In the genomic region with DNA sequence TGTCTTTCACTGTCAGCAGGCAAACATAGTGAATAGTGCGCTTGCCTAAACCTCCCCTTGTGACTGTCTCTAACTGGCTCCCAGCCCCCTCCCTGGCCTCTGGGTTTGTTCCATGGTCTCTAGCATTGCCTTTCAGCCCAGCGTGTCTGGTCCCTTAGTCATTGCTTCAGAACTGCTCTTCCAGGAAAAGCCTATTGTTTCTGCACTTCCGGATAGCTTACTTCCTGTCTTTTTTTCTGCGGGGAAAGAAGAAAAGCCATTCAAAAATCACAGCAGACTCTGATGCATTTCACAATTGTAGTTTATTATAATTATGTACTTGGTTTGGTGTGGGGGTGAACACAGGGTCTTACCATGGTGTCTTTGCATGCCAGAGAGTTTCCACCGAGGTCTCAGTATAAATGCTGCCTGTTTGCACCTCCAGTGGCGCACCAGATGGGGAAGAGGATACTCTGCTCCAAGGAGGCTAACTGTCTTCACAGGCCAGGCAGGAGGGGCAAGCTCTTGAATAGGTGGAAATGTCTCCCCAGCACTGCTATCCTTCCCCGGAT, we compare ENCODE assay signal across 11 mouse cellular contexts. TPM values are rescaled to one million over a fixed set of nuclear protein-coding genes. Genes with fewer than 3 reads are reported as not detected.
DNase-seq lines count a peak whose midpoint lies in the region; ATAC-seq and TF ChIP-seq lines count a peak whose summit lies in the region.
"Had no signal": no experiment of that assay in that cellular context is flagged by ENCODE, and none has a peak within 500 bp of the region (broad histone marks: within the 10 kb centered on the region; RNA-seq: fewer than 3 reads in every experiment).

No protein-coding gene starts in this region.

- H3K9me3 ChIP-seq in lung, embryonic 16.5 days (ENCODE audit: control insufficient read depth, low read length), result no peaks in the 10 kb centered on the region
- H3K9me3 ChIP-seq in hindbrain, embryonic 10.5 days, result no peaks in the 10 kb centered on the region

- H3K4me3 ChIP-seq in gastrocnemius, adult 2 months, result no peak overlapping the region
- H3K4me3 ChIP-seq in heart, adult 2 months, result peak overlapping the region; percentile 13; the same call in 1 of the 2 replicates
- no peak overlapping the region for H3K4me3 ChIP-seq in lung, embryonic 16.5 days (ENCODE audit: low read length)
- no peak overlapping the region for H3K4me3 ChIP-seq in hindbrain, embryonic 10.5 days

- TF ChIP-seq CTCF in gastrocnemius, adult 2 months (IDR thresholded peaks at IDR 0.05), result no peak
- no peak for TF ChIP-seq CTCF in heart, adult 2 months (IDR thresholded peaks at IDR 0.05)

- intact Hi-C loops in gastrocnemius, adult 2 months (cut with DNase I), result loop anchor here (1.0 kb wide), 1 partner anchor 37 kb away; no protein-coding TSS in a partner anchor
- intact Hi-C loops in heart, adult 2 months (cut with DNase I), result loop anchor here (2.0 kb wide), 1 partner anchor 35 kb away; the partner anchor contains the start of gene Kdr

- ATAC-seq in lung, embryonic 16.5 days (ENCODE audit: low read depth), result peak; percentile 89

- peaks cover 2% of the 10 kb centered on the region; the same call in 1 of the 2 replicates for H3K36me3 ChIP-seq in heart, adult 2 months (ENCODE audit: control insufficient read depth, insufficient read depth, low read length)
- no peaks in the 10 kb centered on the region for H3K36me3 ChIP-seq in lung, embryonic 16.5 days (ENCODE audit: control insufficient read depth, insufficient read depth, low read length)
- H3K36me3 ChIP-seq in hindbrain, embryonic 10.5 days, result no peaks in the 10 kb centered on the region

- H3K4me2 ChIP-seq in lung, embryonic 16.5 days (ENCODE audit: low read depth, low read length), result no peak overlapping the region

- H3K4me1 ChIP-seq in heart, adult 2 months (ENCODE audit: control insufficient read depth, insufficient read depth, low read length), result peaks cover 12% of the 10 kb centered on the region
- H3K4me1 ChIP-seq in lung, embryonic 16.5 days (replicated peaks; ENCODE audit: control insufficient read depth, insufficient read depth, low read length), result no peaks in the 10 kb centered on the region
- no peaks in the 10 kb centered on the region; the same call in 1 of the 2 replicates for H3K4me1 ChIP-seq in hindbrain, embryonic 10.5 days (replicated peaks)

- H3K9ac ChIP-seq in heart, adult 2 months (ENCODE audit: low read depth, low read length), result no peak overlapping the region
- H3K9ac ChIP-seq in lung, embryonic 16.5 days (ENCODE audit: low read length), result no peak overlapping the region

- no peaks in the 10 kb centered on the region for H3K79me2 ChIP-seq in heart, adult 2 months (replicated peaks; ENCODE audit: control insufficient read depth, insufficient read depth, low read length)

- peak; percentile 32 for DNase-seq in gastrocnemius, adult 2 months
- no peak for DNase-seq in gastrocnemius, postnatal 25 days
- peak; percentile 58 to 70 for DNase-seq in heart, adult 2 months
- DNase-seq in kidney, adult 18-20 months, result peak; percentile 42
- no peak for DNase-seq in hindbrain, embryonic 10.5 days (ENCODE audit: low spot score)
- no peak for DNase-seq in layer of hippocampus, adult 9-10 months (ENCODE audit: low spot score)
- DNase-seq in testis, postnatal 10 days (ENCODE audit: low spot score), result no peak
- DNase-seq: cerebellum, postnatal 36 days; layer of hippocampus, adult 9-11 months; right cerebral cortex, adult 18-20 months had no signal

- H3K27ac ChIP-seq in gastrocnemius, adult 2 months, result peak overlapping the region; percentile 76
- peak overlapping the region; percentile 83 for H3K27ac ChIP-seq in heart, adult 2 months
- peak overlapping the region; percentile 50 for H3K27ac ChIP-seq in lung, embryonic 16.5 days (ENCODE audit: low read length)
- H3K27ac ChIP-seq in hindbrain, embryonic 10.5 days, result no peak overlapping the region; the same call in 1 of the 2 replicates

- 40% methylated on average over 7 of the region's 7 CpGs for WGBS in heart, adult 2 months
- WGBS in lung, embryonic 16.5 days, result 58% methylated on average over 7 of the region's 7 CpGs
- WGBS in hindbrain, embryonic 10.5 days, result 72% methylated on average over 7 of the region's 7 CpGs

- 0 out of 2 replicates have a peak, but pooled peaks have one; percentile 49 for TF ChIP-seq EP300 in heart, adult 2 months (IDR thresholded peaks at IDR 0.05; ENCODE audit: insufficient read depth, low read depth, low read length)

- no peak for TF ChIP-seq POLR2A in heart, adult 2 months (IDR thresholded peaks at IDR 0.05; ENCODE audit: insufficient read depth, low read depth, low read length)

- H3K27me3 ChIP-seq in heart, adult 2 months (ENCODE audit: control insufficient read depth, insufficient read depth, low read length), result no peaks in the 10 kb centered on the region
- H3K27me3 ChIP-seq in lung, embryonic 16.5 days (ENCODE audit: control insufficient read depth, insufficient read depth, low read depth, low read length), result no peaks in the 10 kb centered on the region
- no peaks in the 10 kb centered on the region for H3K27me3 ChIP-seq in hindbrain, embryonic 10.5 days (ENCODE audit: insufficient read depth, poor library complexity, severe bottlenecking)

RNA-seq across cellular contexts. Expression of gene Kdr, which starts 35.7 kb away (rescaled TPM):
- 10 to 100 TPM; 11.8 to 16.9 TPM for total RNA-seq in gastrocnemius, adult 2 months (2021)
- total RNA-seq in gastrocnemius, postnatal 25 days (2021), result 10 to 100 TPM; 13.7 to 19.4 TPM
- 10 to 100 TPM; 70.7 to 78.2 TPM for total RNA-seq in heart, adult 2 months (2021)
- 38.3 and 73.9 TPM in 2 replicates for polyA plus RNA-seq in heart, adult 2 months (2012; rRNA removed)
- polyA plus RNA-seq in lung, embryonic 16.5 days (2015; fragmentation: Nextera tagmentation; extraction: Ambion mirVana), result 65.0 and 69.4 TPM in 2 replicates
- 25.8 and 26.3 TPM in 2 replicates for polyA plus RNA-seq in hindbrain, embryonic 10.5 days (2016; fragmentation: Nextera tagmentation; extraction: Ambion mirVana)

Comparison
In these comparisons a context has a peak if more than half of its experiments do, and no peak if none do; other contexts are left out.
1. DNase-seq: peak in gastrocnemius, adult 2 months (single experiment), heart, adult 2 months (2 of 2) and kidney, adult 18-20 months (single experiment); none in gastrocnemius, postnatal 25 days (single experiment), hindbrain, embryonic 10.5 days (single experiment), layer of hippocampus, adult 9-10 months (single experiment) and testis, postnatal 10 days (single experiment).